Mouse (Mus musculus) heart, adult 2 months (tissue): Measurements from ENCODE around the gene Prss32. TPM values are rescaled to one million over a fixed set of nuclear protein-coding genes. Genes with fewer than 3 reads are reported as not detected.
A peak's percentile ranks its signal among the peaks of the same experiment; 100 is the strongest.

Experiments used
- DNase-seq, 2 experiments: peaks; one replicate each; pipeline ENCODE4 v3.0.0; 2021
- H3K27ac ChIP-seq: fragments of 200-600 bp; 2 replicates; pipeline ENCODE4 v1.8.1; 2022
- H3K27me3 ChIP-seq: fragments of 200-500 bp; 2 replicates; pipeline ENCODE4 v1.6.1; 2012; ENCODE audit warnings: mild to moderate bottlenecking, low read length, inconsistent platforms, mixed read lengths; ENCODE audit not compliant: control insufficient read depth, insufficient read depth
- H3K36me3 ChIP-seq: fragments of 200-500 bp; 2 replicates; pipeline ENCODE4 v1.6.1; 2012; ENCODE audit warnings: low read length, inconsistent platforms; ENCODE audit not compliant: control insufficient read depth, insufficient read depth
- H3K4me1 ChIP-seq: fragments of 200-500 bp; 2 replicates; pipeline ENCODE4 v1.6.1; 2011; ENCODE audit warnings: low read length; ENCODE audit not compliant: control insufficient read depth, insufficient read depth
- H3K4me3 ChIP-seq: fragments of 200-600 bp; 2 replicates; pipeline ENCODE4 v1.8.1; 2022
- H3K79me2 ChIP-seq: fragments of 200-500 bp; replicated peaks from 2 replicates; pipeline ENCODE4 v1.6.1; 2012; ENCODE audit warnings: mild to moderate bottlenecking, inconsistent platforms, low read length, moderate library complexity, mixed read lengths; ENCODE audit not compliant: control insufficient read depth, insufficient read depth
- H3K9ac ChIP-seq: fragments of 200-500 bp; 2 replicates; pipeline ENCODE4 v1.6.1; 2012; ENCODE audit warnings: low read depth, mild to moderate bottlenecking, control low read depth, inconsistent platforms, low read length, mixed read lengths
- CTCF ChIP-seq: fragments of 200-600 bp; IDR thresholded peaks from 2 replicates; pipeline ENCODE4 v1.8.1; 2022; ENCODE audit warnings: antibody characterized with exemption, mild to moderate bottlenecking, moderate library complexity
- EP300 ChIP-seq: fragments of 200-500 bp; IDR thresholded peaks from 2 replicates; pipeline ENCODE4 v1.6.1; 2011; ENCODE audit warnings: low read depth, low read length, control low read depth; ENCODE audit not compliant: insufficient read depth
- POLR2A ChIP-seq: fragments of 200-500 bp; IDR thresholded peaks from 2 replicates; pipeline ENCODE4 v1.6.1; 2011; ENCODE audit warnings: mild to moderate bottlenecking, low read depth, low read length, control low read depth; ENCODE audit not compliant: insufficient read depth
- WGBS: fragments of 180-500 bp; shearing (Covaris S2); methylation state at CpG from one replicate; pipeline ENCODE4 v1.1.7; 2018; 5-methylcytosine and 5-hydroxymethylcytosine counted together
- intact Hi-C: fragments of 180-260 bp; cut with DNase I; formaldehyde crosslinking; loops from one replicate; pipeline ENCODE4 v1.15.1; 2025
- polyA plus RNA-seq: library from polyadenylated mRNA; depleted of rRNA; stranded (reverse); fragments of >200 nt; gene quantifications from 2 replicates; pipeline ENCODE4 v1.2.3, GENCODE M21; 2012
- total RNA-seq, 2 experiments: library from RNA; stranded (reverse); gene quantifications; 2 replicates each; pipeline ENCODE4 v1.2.3; 2021

Gene Prss32
- total and polyA plus RNA-seq, 3 experiments: 0.16 TPM; not detected in 2

GRCm38 (mm10) chr17:23820731-23821130 is 22.9 kb upstream of the Prss32 start:
- no peak overlapping the region for H3K27ac ChIP-seq
- WGBS: 96% methylated on average over 5 of the region's 5 CpGs
- intact Hi-C loops: no loop called here
- no peak for TF ChIP-seq EP300
- TF ChIP-seq CTCF: no peak
- no peak for TF ChIP-seq POLR2A
- H3K9ac ChIP-seq: no peak overlapping the region
- no peaks in the 10 kb centered on the region for H3K27me3 ChIP-seq
- no peaks in the 10 kb centered on the region for H3K4me1 ChIP-seq
- H3K79me2 ChIP-seq: no peaks in the 10 kb centered on the region
- no peak overlapping the region for H3K4me3 ChIP-seq
- DNase-seq: no peak
- peaks cover 22% of the 10 kb centered on the region for H3K36me3 ChIP-seq

GRCm38 (mm10) chr17:23822094-23822493 is 21.6 kb upstream of the Prss32 start:
- Histone ChIP-seq H3K79me2 (no peaks in the 10 kb centered on the region), H3K27me3 (no peaks in the 10 kb centered on the region), H3K36me3 (peaks cover 19% of the 10 kb centered on the region), H3K27ac (no peak overlapping the region), H3K4me3 (no peak overlapping the region), H3K9ac (no peak overlapping the region), H3K4me1 (no peaks in the 10 kb centered on the region)
- WGBS: 60% methylated on average over 6 of the region's 6 CpGs
- intact Hi-C loops: no loop called here
- TF ChIP-seq CTCF (no peak), POLR2A (no peak), EP300 (no peak)
- DNase-seq: no peak

- H3K27ac ChIP-seq: no peak overlapping the region
- no peak for DNase-seq
- H3K79me2 ChIP-seq: no peaks in the 10 kb centered on the region; the same call in 1 of the 2 replicates
- WGBS: 76% methylated on average over 16 of the region's 16 CpGs
- H3K4me1 ChIP-seq: no peaks in the 10 kb centered on the region
- intact Hi-C loops: no loop called here
- H3K4me3 ChIP-seq: no peak overlapping the region
- peaks cover 14% of the 10 kb centered on the region for H3K36me3 ChIP-seq
- TF ChIP-seq CTCF: no peak
- TF ChIP-seq POLR2A: no peak
- no peak for TF ChIP-seq EP300
- no peaks in the 10 kb centered on the region for H3K27me3 ChIP-seq
- no peak overlapping the region for H3K9ac ChIP-seq
These were observed 20.6 kb upstream of the Prss32 start for GRCm38 (mm10) chr17:23823018-23823417.

DNA sequence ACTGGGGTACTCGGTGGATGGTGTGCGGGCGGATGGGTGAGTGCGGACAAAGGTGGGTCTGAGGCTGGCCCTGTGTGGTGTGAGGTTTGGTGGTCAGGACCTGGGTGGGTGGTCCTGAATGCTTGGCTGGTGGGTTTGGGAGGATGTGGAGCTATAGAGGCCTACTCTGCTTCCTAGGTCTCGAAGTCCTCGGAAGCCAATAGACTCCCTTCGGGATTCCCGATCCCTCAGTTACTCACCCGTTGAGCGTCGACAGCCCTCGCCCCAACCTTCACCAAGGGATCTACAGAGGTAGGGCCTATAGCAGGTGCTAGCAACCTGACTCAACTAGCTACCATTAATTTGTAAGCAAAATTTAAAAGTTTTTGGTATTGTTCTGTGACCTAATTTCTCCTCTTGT is 20.0 kb upstream of the Prss32 start:
- H3K27ac ChIP-seq: no peak overlapping the region
- no peaks in the 10 kb centered on the region for H3K27me3 ChIP-seq
- no peak overlapping the region for H3K9ac ChIP-seq
- peaks cover 14% of the 10 kb centered on the region for H3K36me3 ChIP-seq
- peaks cover 2% of the 10 kb centered on the region; the same call in 1 of the 2 replicates for H3K79me2 ChIP-seq
- WGBS: 88% methylated on average over 12 of the region's 12 CpGs
- no peak for DNase-seq
- no peak overlapping the region for H3K4me3 ChIP-seq
- H3K4me1 ChIP-seq: no peaks in the 10 kb centered on the region
- TF ChIP-seq POLR2A (no peak), CTCF (no peak), EP300 (no peak)
- intact Hi-C loops: no loop called here

DNA sequence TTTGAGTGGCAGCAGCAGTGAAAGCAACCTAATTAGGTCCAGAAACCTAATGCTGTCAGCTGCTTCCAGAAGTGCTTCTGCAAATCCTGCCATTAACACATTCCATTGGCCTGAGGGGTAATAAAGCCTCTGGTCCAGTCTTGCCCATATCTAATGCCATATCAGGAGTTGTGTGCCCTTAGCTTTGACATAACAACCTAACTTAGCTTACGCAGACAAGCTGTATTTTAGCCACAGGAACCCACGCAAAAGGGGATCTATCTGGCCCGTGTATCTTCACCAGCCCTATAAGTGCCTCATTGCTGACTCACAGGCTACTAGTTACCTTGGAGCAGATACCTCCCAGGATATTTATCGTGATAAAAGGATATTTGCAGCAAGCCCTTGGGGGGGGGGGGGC is 18.1 kb upstream of the Prss32 start:
- H3K27ac ChIP-seq: no peak overlapping the region
- intact Hi-C loops: no loop called here
- no peak overlapping the region for H3K4me3 ChIP-seq

GRCm38 (mm10) chr17:23828271-23829001 is 15.2 kb upstream of the Prss32 start:
- TF ChIP-seq CTCF (0 out of 2 replicates have a peak, but pooled peaks have one; percentile 9), EP300 (no peak), POLR2A (no peak)
- H3K4me1 ChIP-seq: no peaks in the 10 kb centered on the region
- peak overlapping the region; percentile 80 for H3K9ac ChIP-seq
- no peaks in the 10 kb centered on the region for H3K27me3 ChIP-seq
- intact Hi-C loops: loop anchor here (1.0 to 2.0 kb wide), 2 partner anchors 26 to 58 kb away; partner anchors contain the start of gene Flywch1
- peak overlapping the region; percentile 83 for H3K4me3 ChIP-seq
- WGBS: under 1% methylated on average over 47 of the region's 47 CpGs
- H3K36me3 ChIP-seq: peaks cover 14% of the 10 kb centered on the region
- H3K79me2 ChIP-seq: peaks cover 2% of the 10 kb centered on the region; the same call in 1 of the 2 replicates
- peak overlapping the region; percentile 76 for H3K27ac ChIP-seq
- peak in 1 of 2 experiments; percentile 29 for DNase-seq

More for the DNA sequence above, 18.1 kb upstream of the Prss32 start:
- no peak for DNase-seq
- Histone ChIP-seq H3K27me3 (no peaks in the 10 kb centered on the region), H3K9ac (no peak overlapping the region), H3K36me3 (peaks cover 14% of the 10 kb centered on the region), H3K79me2 (peaks cover 2% of the 10 kb centered on the region; the same call in 1 of the 2 replicates), H3K4me1 (no peaks in the 10 kb centered on the region)
- TF ChIP-seq EP300 (no peak), POLR2A (no peak), CTCF (no peak)
- WGBS: 66% methylated on average over 4 of the region's 4 CpGs
